Mouse (Mus musculus) midbrain, embryonic 14.5 days (tissue): ENCODE measurements around the gene Fbln1. TPM values are rescaled to one million over a fixed set of nuclear protein-coding genes. Genes with fewer than 3 reads are reported as not detected.
A peak's percentile ranks its signal among the peaks of the same experiment; 100 is the strongest.

Experiments used
- ATAC-seq: fragments of 200-750 bp; cut with Nextera tagmentation; 2 replicates; pipeline ENCODE4 v1.8.0; 2017; ENCODE audit warnings: moderate number of reproducible peaks, moderate library complexity; ENCODE audit not compliant: low FRiP score, low TSS enrichment
- DNase-seq: peaks from one replicate; pipeline ENCODE4 v3.0.0-alpha.2; 2015
- H3K27ac ChIP-seq: fragments of 300-500 bp; sonication (generic); replicated peaks from 2 replicates; pipeline ENCODE4 v1.5.1; 2014; ENCODE audit warnings: mild to moderate bottlenecking, low read depth, low read length, moderate library complexity
- H3K27me3 ChIP-seq: fragments of 300-500 bp; sonication (generic); 2 replicates; pipeline ENCODE4 v1.6.1; 2014; ENCODE audit warnings: low read length, control low read depth, mixed read lengths; ENCODE audit not compliant: control insufficient read depth, insufficient read depth
- H3K36me3 ChIP-seq: fragments of 300-500 bp; sonication (generic); 2 replicates; pipeline ENCODE4 v1.6.1; 2014; ENCODE audit warnings: low read length, control low read depth; ENCODE audit not compliant: control insufficient read depth, insufficient read depth
- H3K4me1 ChIP-seq: fragments of 300-500 bp; sonication (generic); 2 replicates; pipeline ENCODE4 v1.6.1; 2014; ENCODE audit warnings: mild to moderate bottlenecking, antibody characterized with exemption, low read length, control low read depth; ENCODE audit not compliant: control insufficient read depth, insufficient read depth
- H3K4me2 ChIP-seq: fragments of 300-500 bp; sonication (generic); 2 replicates; pipeline ENCODE4 v1.6.1; 2014; ENCODE audit warnings: mild to moderate bottlenecking, low read length, moderate library complexity
- H3K4me3 ChIP-seq: fragments of 300-500 bp; sonication (generic); replicated peaks from 2 replicates; pipeline ENCODE4 v1.5.1; 2014; ENCODE audit warnings: low read depth, low read length
- H3K9ac ChIP-seq: fragments of 300-500 bp; sonication (generic); replicated peaks from 2 replicates; pipeline ENCODE4 v1.6.1; 2014; ENCODE audit warnings: mild to moderate bottlenecking, low read length, moderate library complexity
- H3K9me3 ChIP-seq: fragments of 300-500 bp; sonication (generic); 2 replicates; pipeline ENCODE4 v1.6.1; 2016; ENCODE audit warnings: low read length, control low read depth, mixed read lengths; ENCODE audit not compliant: control insufficient read depth
- WGBS: fragments of 180-500 bp; shearing (Covaris S2); extraction: QIAGEN DNeasy Blood & Tissue Kit; methylation state at CpG from one replicate; pipeline ENCODE4 v1.1.7; 2014; 5-methylcytosine and 5-hydroxymethylcytosine counted together
- polyA plus RNA-seq: library from polyadenylated mRNA; unstranded; fragments of >200 nt; fragmentation: Nextera tagmentation; extraction: Ambion mirVana; gene quantifications from 2 replicates; pipeline ENCODE4 v1.2.1, GENCODE M21; 2014

Fbln1 gene
- polyA plus RNA-seq, 1 experiment from 2014 or later: 37.0 TPM

GRCm38 (mm10) chr15:85226841-85227240, 21.1 kb downstream of the Fbln1 start:
- ATAC-seq (no peak), DNase-seq (no peak)
- 88% methylated on average over 7 of the region's 7 CpGs for WGBS
- Histone ChIP-seq H3K4me3 (no peak overlapping the region), H3K9me3 (no peaks in the 10 kb centered on the region), H3K9ac (no peak overlapping the region), H3K27ac (no peak overlapping the region), H3K36me3 (peaks cover 7% of the 10 kb centered on the region; the same call in 1 of the 2 replicates), H3K4me2 (no peak overlapping the region), H3K27me3 (no peaks in the 10 kb centered on the region), H3K4me1 (no peaks in the 10 kb centered on the region)

- no peaks in the 10 kb centered on the region for H3K27me3 ChIP-seq
- no peaks in the 10 kb centered on the region for H3K9me3 ChIP-seq
- ATAC-seq (no peak), DNase-seq (no peak)
- no peak overlapping the region for H3K27ac ChIP-seq
- no peak overlapping the region for H3K4me3 ChIP-seq
- H3K36me3 ChIP-seq: peaks cover 7% of the 10 kb centered on the region; the same call in 1 of the 2 replicates
- WGBS: 85% methylated on average over 3 of the region's 3 CpGs
- H3K9ac ChIP-seq: no peak overlapping the region
- no peak overlapping the region for H3K4me2 ChIP-seq
- H3K4me1 ChIP-seq: no peaks in the 10 kb centered on the region
These were observed 22.8 kb downstream of the Fbln1 start for GRCm38 (mm10) chr15:85228568-85228967.

- WGBS: 93% methylated on average over 13 of the region's 13 CpGs
- DNase-seq (no peak), ATAC-seq (no peak)
- H3K4me3 ChIP-seq: no peak overlapping the region
- no peak overlapping the region for H3K4me2 ChIP-seq
- peaks cover 6% of the 10 kb centered on the region; the same call in 1 of the 2 replicates for H3K36me3 ChIP-seq
- H3K9ac ChIP-seq: no peak overlapping the region
- no peaks in the 10 kb centered on the region for H3K27me3 ChIP-seq
- H3K9me3 ChIP-seq: no peaks in the 10 kb centered on the region
- H3K4me1 ChIP-seq: no peaks in the 10 kb centered on the region
- no peak overlapping the region for H3K27ac ChIP-seq
These were observed 24.3 kb downstream of the Fbln1 start for GRCm38 (mm10) chr15:85229960-85230535.

GRCm38 (mm10) chr15:85230613-85231012, 24.9 kb downstream of the Fbln1 start:
- Histone ChIP-seq H3K27ac (no peak overlapping the region), H3K4me2 (no peak overlapping the region), H3K27me3 (no peaks in the 10 kb centered on the region), H3K36me3 (peaks cover 6% of the 10 kb centered on the region; the same call in 1 of the 2 replicates), H3K4me3 (no peak overlapping the region), H3K9me3 (no peaks in the 10 kb centered on the region), H3K4me1 (no peaks in the 10 kb centered on the region), H3K9ac (no peak overlapping the region)
- no peak for ATAC-seq
- 90% methylated on average over 14 of the region's 14 CpGs for WGBS
- DNase-seq: no peak

GRCm38 (mm10) chr15:85231443-85232255, 25.9 kb downstream of the Fbln1 start:
- Histone ChIP-seq H3K36me3 (peaks cover 5% of the 10 kb centered on the region; the same call in 1 of the 2 replicates), H3K4me2 (no peak overlapping the region), H3K4me3 (no peak overlapping the region), H3K27ac (no peak overlapping the region), H3K9me3 (no peaks in the 10 kb centered on the region), H3K4me1 (no peaks in the 10 kb centered on the region), H3K27me3 (no peaks in the 10 kb centered on the region), H3K9ac (no peak overlapping the region)
- WGBS: 89% methylated on average over 13 of the region's 13 CpGs
- ATAC-seq: no peak
- DNase-seq: peak; percentile 70

GRCm38 (mm10) chr15:85232256-85232535, 26.4 kb downstream of the Fbln1 start:
- no peak for ATAC-seq
- 97% methylated on average over 4 of the region's 4 CpGs for WGBS

GRCm38 (mm10) chr15:85232543-85233250, 26.9 kb downstream of the Fbln1 start:
- Histone ChIP-seq H3K4me3 (no peak overlapping the region), H3K9me3 (no peaks in the 10 kb centered on the region), H3K27ac (no peak overlapping the region), H3K27me3 (no peaks in the 10 kb centered on the region), H3K9ac (no peak overlapping the region), H3K36me3 (0 out of 2 replicates have a peak, but pooled peaks cover 3% of the 10 kb centered on the region), H3K4me1 (no peaks in the 10 kb centered on the region), H3K4me2 (no peak overlapping the region)
- WGBS: 97% methylated on average over 25 of the region's 25 CpGs
- DNase-seq: no peak
- ATAC-seq: no peak

More at GRCm38 (mm10) chr15:85232256-85232535, 26.4 kb downstream of the Fbln1 start:
- H3K27me3 ChIP-seq: no peaks in the 10 kb centered on the region
- H3K4me3 ChIP-seq: no peak overlapping the region
- H3K36me3 ChIP-seq: 0 out of 2 replicates have a peak, but pooled peaks cover 3% of the 10 kb centered on the region
- no peaks in the 10 kb centered on the region for H3K9me3 ChIP-seq
- no peak overlapping the region for H3K4me2 ChIP-seq
- no peak overlapping the region for H3K27ac ChIP-seq
- no peak overlapping the region for H3K9ac ChIP-seq
- no peak for DNase-seq
- H3K4me1 ChIP-seq: no peaks in the 10 kb centered on the region

- Histone ChIP-seq H3K27me3 (no peaks in the 10 kb centered on the region), H3K36me3 (0 out of 2 replicates have a peak, but pooled peaks cover 3% of the 10 kb centered on the region), H3K27ac (no peak overlapping the region), H3K9ac (no peak overlapping the region), H3K4me2 (no peak overlapping the region), H3K4me1 (no peaks in the 10 kb centered on the region), H3K9me3 (no peaks in the 10 kb centered on the region), H3K4me3 (no peak overlapping the region)
- ATAC-seq (no peak), DNase-seq (no peak)
- WGBS: 84% methylated on average over 4 of the region's 4 CpGs
These were observed 27.5 kb downstream of the Fbln1 start for GRCm38 (mm10) chr15:85233251-85233611.
